Mouse (Mus musculus) cerebellum, adult 18-20 months (tissue): ENCODE results near the gene Vmn1r56.
"Not testable (repeated sequence)": the region's sequence is repeated elsewhere in the genome, so short reads cannot be mapped to it uniquely, and the experiment has no call there.

ENCODE experiments used
- DNase-seq, 2 experiments: peaks; one replicate each; pipeline ENCODE4 v3.0.0; 2021

The Vmn1r56 gene

DNA sequence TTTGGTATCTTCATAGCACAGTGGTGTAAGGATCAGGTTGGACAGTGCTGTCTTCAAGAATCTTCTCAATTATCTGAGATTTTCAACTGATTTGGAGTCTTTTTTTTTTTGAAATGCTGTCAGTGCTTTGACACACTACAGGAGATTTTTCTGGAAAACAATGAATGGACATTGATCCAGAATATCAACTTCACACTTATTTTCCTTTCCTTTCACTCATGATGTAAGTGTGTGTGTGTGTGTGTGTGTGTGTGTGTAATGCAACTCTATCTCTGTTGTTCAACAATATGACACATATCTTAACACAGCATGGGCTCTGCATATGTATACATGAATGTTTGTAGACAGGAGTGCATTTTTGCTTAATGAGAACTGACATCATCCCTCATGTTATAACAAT is at the start of gene Vmn1r56:
Gene Vmn1r56, minus strand, starts transcription at position 101 of the 400 bp plus-strand sequence.
- not testable (repeated sequence) for DNase-seq

DNA sequence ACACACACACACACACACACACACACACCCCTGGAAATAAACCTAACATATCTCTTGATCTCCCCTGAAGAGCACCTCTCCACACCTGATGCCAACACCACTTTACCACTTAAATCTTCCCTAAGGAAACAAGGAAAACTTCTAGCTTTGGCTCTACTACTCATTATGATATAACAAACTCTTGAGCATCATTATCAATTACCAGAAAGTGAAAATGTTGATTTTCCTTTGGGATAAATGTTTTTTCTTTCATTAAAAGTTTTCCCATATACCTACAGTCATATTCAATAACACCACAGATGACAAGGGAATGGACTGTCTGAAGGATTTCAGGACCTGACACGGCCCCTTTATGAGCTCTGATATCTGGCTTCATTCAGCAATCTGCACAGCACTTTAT is 21.6 kb upstream of the Vmn1r56 start, which contains the start of gene Vmn1r57:
Gene Vmn1r57, plus strand, starts transcription at position 301 of the 400 bp plus-strand sequence.
- not testable (repeated sequence) for DNase-seq

DNA sequence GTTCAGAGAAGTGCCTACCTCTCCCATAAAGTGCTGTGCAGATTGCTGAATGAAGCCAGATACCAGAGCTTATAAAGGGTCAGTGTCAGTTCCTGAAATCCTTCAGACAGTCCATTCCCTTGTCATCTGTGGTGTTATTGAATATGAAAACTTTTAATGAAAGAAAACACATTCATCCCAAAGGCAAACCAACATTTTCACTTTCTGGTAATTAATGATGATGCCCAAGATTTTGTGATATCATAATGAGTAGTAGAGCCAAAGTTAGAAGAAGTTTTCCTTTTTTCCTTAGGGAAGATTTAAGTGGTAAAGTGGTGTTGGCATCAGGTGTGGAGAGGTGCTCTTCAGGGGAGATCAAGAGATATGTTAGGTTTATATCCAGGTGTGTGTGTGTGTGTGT is 47.0 kb downstream of the Vmn1r56 start, which contains the start of gene Vmn1r55:
Gene Vmn1r55, minus strand, starts transcription at position 101 of the 400 bp plus-strand sequence.
- DNase-seq: not testable (repeated sequence)
